Mouse (Mus musculus) fibroblast of lung, adult 2 months (primary cell): ENCODE data around the gene Fam76a.
A peak's percentile ranks its signal among the peaks of the same experiment; 100 is the strongest.

Experiments
- DNase-seq: peaks from one replicate; pipeline ENCODE4 v3.0.0-alpha.2; 2011; ENCODE audit warnings: low read depth

Gene Fam76a

GRCm38 (mm10) chr4:132922558-132923008 lies at the start of gene Fam76a:
Fam76a (minus strand) TSS chr4:132922558.
- peak; percentile 100 for DNase-seq

DNA sequence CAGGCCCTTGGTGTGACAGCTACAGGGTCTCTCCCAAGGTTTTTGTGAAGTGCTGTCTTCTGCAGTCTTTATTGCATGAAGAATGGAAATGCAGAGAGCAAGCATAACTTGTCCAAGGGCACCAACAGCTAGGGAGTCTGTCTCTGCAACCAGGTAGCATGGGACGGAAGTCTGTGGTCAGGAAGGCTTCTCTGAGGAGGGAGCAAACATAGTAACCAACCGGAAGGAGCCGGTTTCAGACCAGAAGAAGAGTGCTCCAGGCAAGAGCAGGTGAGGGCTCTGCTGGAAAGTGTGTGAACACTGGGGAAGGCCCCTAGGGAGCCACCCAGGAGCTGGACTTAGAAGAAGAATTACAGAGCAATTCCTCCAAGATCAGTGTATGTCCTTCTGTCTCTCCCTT lies 49.7 kb upstream of the Fam76a start:
- DNase-seq, result no peak

- DNase-seq, result no peak
These were observed 49.2 kb upstream of the Fam76a start for GRCm38 (mm10) chr4:132971601-132972000.

DNA sequence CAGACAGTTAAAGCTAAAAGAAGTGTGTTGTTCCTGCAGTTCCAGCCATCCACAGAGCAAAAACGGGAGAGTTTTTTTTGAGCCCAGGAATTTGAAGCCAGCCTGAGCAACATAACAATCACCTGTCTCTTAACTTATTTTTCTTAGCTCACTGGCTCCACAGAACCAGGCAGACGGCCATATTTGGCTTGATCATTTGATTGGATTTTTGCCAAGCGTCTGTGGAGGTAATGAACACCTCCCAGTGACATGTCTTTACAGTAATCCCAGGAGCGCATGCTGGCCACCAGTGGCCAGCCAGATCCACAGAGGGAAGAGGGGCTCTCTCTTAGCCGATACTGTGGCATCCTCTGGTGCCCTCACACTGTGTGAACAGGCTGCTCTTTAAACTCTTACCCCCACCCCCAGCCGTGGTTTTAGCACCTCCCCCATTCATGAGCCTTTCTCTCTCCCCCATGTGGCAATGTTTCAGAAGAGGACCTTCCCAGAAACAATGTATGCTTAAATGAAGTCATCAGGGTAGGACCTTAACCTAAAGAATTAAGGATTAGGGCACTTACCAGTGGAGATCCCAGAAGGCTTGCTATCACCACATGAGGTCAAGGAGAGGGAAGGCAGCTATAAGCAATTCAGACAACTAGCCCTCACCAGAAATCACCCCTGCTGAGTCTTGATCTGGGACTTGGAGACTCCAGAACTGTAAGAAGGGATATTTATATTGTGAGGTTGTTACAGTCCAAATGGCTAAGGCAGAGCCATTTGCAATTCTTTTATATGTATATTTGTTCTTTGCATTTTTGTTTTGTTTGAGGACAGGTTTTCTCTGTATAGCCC lies 46.0 kb upstream of the Fam76a start:
- no peak for DNase-seq

DNA sequence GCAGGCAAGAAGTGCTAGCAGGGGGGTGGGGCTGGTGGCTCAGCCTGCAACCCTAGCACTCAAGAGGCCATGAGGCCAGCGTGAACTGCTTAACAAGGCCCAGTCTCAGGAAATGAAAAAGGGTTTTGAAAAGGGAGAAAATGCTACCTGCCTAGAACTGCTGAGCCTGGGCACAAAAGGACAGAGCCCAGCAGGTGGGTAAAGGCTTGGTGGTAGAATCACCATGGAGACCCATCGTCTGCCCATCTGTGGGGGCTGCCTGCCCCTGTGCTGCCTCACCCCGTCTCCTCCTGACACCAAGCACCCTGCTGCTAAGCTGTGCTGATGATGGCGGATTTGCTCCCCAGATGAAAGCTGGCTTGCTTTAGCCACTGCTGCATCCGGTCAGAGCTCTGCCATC lies 42.1 kb upstream of the Fam76a start:
- DNase-seq, result no peak

- DNase-seq, result no peak
These were observed 41.7 kb upstream of the Fam76a start for GRCm38 (mm10) chr4:132964064-132964463.

- DNase-seq, result no peak
These were observed 41.1 kb upstream of the Fam76a start for GRCm38 (mm10) chr4:132963436-132963835.

DNA sequence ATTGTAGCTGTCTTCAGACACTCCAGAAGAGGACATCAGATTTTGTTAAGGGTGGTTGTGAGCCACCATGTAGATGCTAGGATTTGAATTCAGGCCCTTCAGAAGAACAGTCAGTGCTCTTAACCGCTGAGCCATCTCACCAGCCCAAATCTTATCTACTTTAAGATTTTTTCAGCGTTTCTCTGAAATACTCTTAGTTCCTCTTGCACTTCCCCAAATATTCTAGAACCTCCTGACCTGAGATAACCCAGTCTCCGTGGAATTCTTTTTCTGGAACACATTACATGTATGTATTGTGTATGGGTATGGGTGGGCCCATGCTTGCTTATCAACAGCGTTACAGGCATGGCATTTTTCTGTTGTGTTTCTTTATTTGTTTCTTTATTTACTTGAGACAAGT lies 40.3 kb upstream of the Fam76a start:
- no peak for DNase-seq

GRCm38 (mm10) chr4:132961866-132962265 lies 39.5 kb upstream of the Fam76a start:
- no peak for DNase-seq

DNA sequence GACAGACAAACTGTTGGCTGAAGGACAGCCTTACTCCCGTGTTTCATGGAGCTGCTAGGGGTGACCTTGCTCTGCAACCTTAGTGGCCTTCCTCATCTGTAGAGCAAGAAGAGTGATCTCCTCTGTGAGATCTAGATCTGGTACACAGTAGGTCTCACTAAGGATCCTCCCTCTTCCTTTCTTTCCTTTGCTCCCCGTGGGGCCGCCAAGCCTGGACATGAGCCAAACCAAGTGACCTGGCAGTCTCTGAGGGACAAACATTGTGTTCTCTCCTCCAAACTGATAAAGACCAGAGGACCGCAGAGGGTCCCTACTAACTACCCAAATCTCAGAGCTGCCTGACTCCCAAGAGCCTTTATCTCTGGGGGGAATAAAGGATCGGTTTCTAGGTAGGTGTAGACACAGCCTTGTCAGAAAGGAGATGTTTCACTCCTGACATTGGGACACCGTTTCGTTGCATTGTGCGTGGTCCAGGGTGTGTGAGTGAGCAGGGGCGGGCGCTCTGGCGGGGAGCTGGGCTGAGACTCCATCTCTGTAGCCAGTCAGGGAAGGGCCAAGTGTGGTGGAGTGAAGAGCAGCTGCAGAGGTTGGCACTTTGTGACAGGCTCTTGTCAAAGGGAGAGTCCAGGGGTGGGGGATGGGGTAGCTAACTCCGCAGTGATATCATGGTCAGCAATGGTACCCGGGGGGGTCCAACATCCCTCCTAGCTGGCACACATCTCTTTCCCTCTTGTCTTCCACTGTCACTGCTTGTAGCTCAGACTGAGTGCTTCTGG lies 38.7 kb upstream of the Fam76a start:
- DNase-seq, result no peak

GRCm38 (mm10) chr4:132960313-132960712 lies 38.0 kb upstream of the Fam76a start:
- no peak for DNase-seq

DNA sequence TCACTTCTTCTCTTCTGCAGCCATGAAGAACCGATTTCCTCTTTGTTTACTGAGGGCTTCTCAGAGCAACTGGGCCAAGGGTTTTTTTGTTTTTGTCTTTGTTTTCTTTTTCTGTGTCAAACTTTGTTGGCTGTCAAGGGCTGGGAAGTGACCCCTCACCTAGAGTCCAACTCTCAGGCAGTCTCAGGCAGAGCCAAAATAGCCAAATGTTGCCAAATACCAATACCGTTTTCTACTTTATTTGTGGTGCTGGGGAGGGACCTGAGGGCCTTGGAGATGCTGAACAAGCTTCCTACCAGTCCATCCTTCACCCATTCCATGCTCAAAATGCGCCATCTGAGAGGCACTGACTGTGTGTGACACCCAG lies 37.3 kb upstream of the Fam76a start:
- DNase-seq, result no peak

DNA sequence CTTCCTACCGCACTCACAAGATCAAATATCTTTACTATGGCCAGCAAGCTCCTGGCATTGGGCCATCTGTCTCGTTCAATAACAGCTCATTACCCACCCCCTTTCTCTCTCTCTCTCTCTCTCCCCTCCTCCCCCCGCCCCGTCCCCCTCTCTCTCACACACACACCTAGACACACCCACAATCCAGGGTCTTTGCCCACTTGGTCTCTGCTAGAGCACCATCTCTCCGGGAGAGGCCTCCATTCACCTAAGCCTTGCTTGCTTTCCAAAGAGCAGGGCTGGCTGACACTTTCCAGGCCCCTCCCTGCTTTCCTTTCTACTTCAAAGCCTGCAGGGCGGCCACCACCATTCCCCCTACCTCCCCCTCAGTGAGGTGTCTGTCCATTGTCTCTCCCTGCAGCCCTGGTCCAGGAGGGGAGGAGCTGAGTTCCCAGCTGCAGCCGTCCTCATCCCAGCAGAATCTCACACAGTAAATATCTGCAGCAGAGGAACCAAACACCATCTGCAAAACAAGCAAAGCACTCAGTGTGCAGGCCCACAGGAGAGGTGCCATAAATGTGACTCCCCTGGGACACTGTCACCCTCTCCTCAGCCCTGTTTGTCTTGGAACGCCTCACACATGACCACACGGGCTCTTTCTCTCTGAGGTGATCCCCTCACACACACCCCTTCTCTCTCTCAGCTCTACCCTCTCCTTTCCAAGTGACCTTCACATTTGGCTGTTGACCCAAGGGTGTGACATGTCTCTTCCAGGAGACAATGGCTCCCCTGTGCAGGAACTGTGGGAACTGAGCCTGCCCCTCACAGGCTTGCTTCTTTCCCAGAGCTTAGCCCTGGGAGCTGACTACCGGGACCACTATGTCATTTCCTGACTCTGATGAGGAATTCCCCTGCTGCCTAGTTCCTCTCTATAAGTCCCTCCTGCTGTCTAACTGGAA lies 36.7 kb upstream of the Fam76a start:
- DNase-seq, result peak; percentile 83

- DNase-seq, result no peak
These were observed 33.0 kb upstream of the Fam76a start for GRCm38 (mm10) chr4:132955395-132955791.

DNA sequence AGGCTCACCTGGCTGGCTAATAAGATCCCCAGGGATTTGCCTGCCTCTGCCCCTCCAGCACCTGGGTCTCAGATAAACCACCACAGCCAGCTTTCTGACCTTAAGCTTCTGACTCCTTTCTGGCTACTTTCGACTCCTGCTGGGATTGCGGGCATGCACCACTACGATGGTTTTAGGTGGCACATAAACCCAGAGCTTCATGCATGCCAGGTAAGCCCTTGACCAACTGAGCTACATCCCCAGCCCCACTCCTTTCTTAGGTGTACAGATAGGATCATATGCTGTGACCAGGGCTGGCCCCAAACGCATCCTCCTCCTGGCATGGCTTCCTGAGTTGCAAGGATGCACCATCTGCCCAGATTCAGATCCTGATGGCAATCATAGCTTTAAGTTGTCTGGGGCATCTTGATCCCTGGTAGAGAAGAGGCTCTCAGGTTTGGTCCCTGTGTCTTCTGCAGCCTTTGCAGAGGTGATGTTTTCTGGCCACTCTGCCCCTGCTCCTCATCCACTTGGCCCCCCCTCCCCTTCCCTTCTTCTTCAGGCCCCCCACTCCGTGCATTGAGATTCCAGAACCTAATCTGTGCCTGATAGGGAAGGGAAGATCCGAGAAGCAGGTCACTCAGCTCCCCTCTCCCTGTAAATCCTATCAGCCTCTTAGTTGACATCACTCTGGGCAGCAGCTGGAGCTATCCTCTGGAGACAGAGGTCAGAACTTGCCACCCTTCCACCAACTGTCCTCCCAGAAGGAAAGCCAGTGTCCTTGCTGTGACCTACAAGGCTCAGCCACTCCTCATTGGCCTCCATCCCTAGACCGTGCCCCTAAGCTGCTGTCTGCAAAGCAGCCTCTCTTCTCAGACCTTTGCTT lies 32.4 kb upstream of the Fam76a start:
- DNase-seq, result no peak

DNA sequence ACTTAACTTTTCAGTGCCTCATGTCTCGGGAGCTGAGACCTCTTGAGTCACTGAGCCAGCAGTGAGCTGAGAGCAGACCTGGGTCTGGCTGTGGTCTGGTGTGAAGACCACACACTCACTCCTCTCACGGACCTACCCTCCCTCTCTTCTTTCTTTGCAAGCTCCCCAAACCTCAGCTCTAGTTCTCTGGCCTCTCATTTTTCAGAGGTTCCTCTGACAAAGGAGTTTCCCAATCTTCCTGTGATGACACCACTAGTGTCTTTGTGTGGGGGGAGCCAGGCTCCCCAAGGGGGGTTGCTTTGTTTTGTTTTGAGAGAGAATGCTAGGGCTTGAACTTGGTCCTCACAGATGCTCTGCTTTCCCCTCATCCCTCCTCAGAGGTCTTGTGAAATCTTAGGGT lies 28.6 kb upstream of the Fam76a start:
- no peak for DNase-seq

DNA sequence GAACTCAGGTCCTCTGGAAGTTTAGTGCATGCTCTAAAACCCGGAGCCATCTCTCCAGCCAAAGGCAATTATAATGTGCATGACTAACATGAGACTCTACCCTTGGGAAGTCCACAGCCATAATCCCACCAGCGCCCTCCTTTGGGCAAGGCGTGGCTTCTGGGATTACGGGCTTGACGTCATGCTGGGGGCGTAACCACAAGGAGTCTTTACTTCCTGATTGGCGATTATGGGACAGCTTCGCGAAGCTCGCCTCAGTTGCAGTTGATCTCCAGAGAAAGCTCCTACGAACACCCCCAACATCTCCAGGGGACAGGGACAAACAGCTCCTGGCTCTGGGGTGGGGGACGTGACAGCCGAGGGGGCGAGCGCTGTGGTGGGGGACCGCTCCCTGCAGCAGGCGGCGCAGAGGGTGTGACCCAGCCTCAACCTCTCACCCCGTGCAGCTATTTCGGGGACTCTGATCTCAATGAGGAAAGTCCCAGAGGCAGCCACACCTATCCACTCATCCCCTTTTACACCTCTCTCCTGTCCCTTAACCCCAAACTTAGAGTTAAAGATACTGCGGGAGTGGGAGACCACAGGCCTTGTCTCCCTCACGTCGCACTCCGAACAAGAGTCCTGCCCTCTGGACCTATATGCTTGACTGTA lies 27.6 kb upstream of the Fam76a start:
- no peak for DNase-seq

GRCm38 (mm10) chr4:132946047-132947001 lies 24.0 kb upstream of the Fam76a start:
- peak; percentile 54 for DNase-seq

- DNase-seq, result peak; percentile 82
These were observed 23.1 kb upstream of the Fam76a start for GRCm38 (mm10) chr4:132945261-132946046.
